Mouse (Mus musculus) liver, adult 2 months (tissue): ENCODE data around the gene Phtf2. TPM values are rescaled to one million over a fixed set of nuclear protein-coding genes. Genes with fewer than 3 reads are reported as not detected.
"Not testable (repeated sequence)": the region's sequence is repeated elsewhere in the genome, so short reads cannot be mapped to it uniquely, and the experiment has no call there.

Source experiments
- DNase-seq: peaks from one replicate; pipeline ENCODE4 v3.0.0-alpha.2; 2011; ENCODE audit warnings: low read depth, low spot score; ENCODE audit errors: extremely low read depth
- H3K27ac ChIP-seq: fragments of 200-500 bp; replicated peaks from 2 replicates; pipeline ENCODE4 v1.5.1; 2012; ENCODE audit warnings: low read depth, mild to moderate bottlenecking, control low read depth, inconsistent platforms, low read length; ENCODE audit not compliant: insufficient read depth
- H3K27me3 ChIP-seq: fragments of 200-500 bp; 2 replicates; pipeline ENCODE4 v1.6.1; 2012; ENCODE audit warnings: mild to moderate bottlenecking, moderate library complexity, low read length, inconsistent platforms; ENCODE audit not compliant: control insufficient read depth, insufficient read depth
- H3K36me3 ChIP-seq: fragments of 200-500 bp; 2 replicates; pipeline ENCODE4 v1.6.1; 2012; ENCODE audit warnings: low read length, inconsistent platforms; ENCODE audit not compliant: control insufficient read depth, insufficient read depth
- H3K4me1 ChIP-seq: fragments of 200-500 bp; 2 replicates; pipeline ENCODE4 v1.6.1; 2011; ENCODE audit warnings: low read length; ENCODE audit not compliant: control insufficient read depth, insufficient read depth
- H3K4me3 ChIP-seq: fragments of 200-500 bp; 2 replicates; pipeline ENCODE4 v1.5.1; 2011; ENCODE audit warnings: low read depth, mild to moderate bottlenecking, control low read depth, low read length, moderate library complexity; ENCODE audit not compliant: insufficient read depth
- H3K79me2 ChIP-seq: fragments of 200-500 bp; 2 replicates; pipeline ENCODE4 v1.6.1; 2012; ENCODE audit warnings: inconsistent platforms, mild to moderate bottlenecking, low read length, moderate library complexity; ENCODE audit not compliant: control insufficient read depth, insufficient read depth
- H3K9ac ChIP-seq: fragments of 200-500 bp; 2 replicates; pipeline ENCODE4 v1.6.1; 2012; ENCODE audit warnings: low read depth, mild to moderate bottlenecking, control low read depth, inconsistent platforms, low read length
- CTCF ChIP-seq: fragments of 200-500 bp; IDR thresholded peaks from 2 replicates; pipeline ENCODE4 v1.5.1; 2011; ENCODE audit warnings: low read depth, low read length, control low read depth
- POLR2A ChIP-seq: fragments of 200-500 bp; IDR thresholded peaks from 2 replicates; pipeline ENCODE4 v1.6.1; 2011; ENCODE audit warnings: low read length, control low read depth; ENCODE audit not compliant: insufficient read depth; ENCODE audit errors: extremely low read depth
- WGBS: fragments of 180-500 bp; shearing (Covaris S2); methylation state at CpG from one replicate; pipeline ENCODE4 v1.1.7; 2018; 5-methylcytosine and 5-hydroxymethylcytosine counted together
- polyA plus RNA-seq: library from polyadenylated mRNA; depleted of rRNA; stranded (reverse); fragments of >200 nt; gene quantifications from 2 replicates; pipeline ENCODE4 v1.2.3, GENCODE M21; 2012
- total RNA-seq: library from RNA; depleted of rRNA; stranded (reverse); fragments of >200 nt; gene quantifications from 2 replicates; pipeline ENCODE4 v1.2.3, GENCODE M21; 2014

Gene Phtf2
- total and polyA plus RNA-seq, 2 experiments: 1.2 to 6.2 TPM

DNA sequence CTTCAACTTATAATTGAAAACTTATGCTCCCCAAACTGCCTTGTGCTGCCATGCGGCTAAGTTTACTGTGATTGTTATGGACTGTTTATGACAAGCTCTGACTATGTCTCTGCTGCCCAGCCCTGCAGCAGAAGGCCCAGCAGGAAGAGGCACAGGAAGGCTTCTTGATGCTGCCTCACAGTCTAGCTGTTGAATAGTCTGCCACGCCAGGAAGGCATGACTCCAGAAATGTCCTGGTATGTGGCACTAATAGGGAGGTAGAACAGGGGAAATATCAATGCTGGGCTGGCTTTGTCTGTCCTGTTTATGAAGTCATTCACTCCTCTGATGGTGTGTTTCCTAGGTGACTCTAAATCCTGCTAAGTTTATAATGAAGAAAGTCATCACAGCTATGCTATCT lies 102.7 kb downstream of the Phtf2 start:
- 86% methylated on average over 2 of the region's 2 CpGs for WGBS

DNA sequence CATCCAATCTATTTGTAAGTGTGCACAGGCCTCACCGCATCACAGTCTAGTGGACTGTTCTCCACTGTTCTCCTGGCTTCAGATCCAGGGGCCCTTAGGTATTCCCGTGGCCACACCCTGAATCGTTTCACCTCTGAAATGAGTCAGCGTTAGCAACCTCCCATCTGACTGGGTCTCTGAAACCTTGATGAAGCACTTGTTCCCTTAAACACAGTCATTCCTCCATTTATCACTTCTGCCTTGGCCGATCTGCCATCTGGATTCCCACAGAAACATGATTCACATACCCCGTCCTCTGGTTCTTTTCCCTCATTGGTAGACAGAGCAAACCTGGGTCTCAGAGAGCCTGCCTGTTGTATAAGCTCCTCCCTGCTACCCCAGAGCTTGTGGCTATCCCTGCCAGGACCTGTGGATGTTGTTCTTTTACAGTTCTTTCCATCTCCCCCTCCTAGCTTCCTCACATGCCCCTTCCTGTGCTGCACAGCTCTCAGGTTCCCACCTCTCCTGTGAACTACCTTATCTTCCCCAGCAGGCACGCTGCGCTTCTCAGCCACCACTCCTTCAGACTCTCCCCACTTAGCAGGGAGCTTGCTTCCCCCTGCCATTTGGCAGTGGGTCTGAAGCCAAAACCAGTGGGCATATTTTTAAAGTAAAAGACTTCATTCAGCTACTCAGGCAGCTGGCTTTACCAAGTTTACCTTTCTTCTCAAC lies 103.5 kb downstream of the Phtf2 start:
- 89% methylated on average over 8 of the region's 8 CpGs for WGBS
- Histone ChIP-seq H3K27ac (no peak overlapping the region), H3K4me1 (no peaks in the 10 kb centered on the region), H3K4me3 (no peak overlapping the region), H3K27me3 (no peaks in the 10 kb centered on the region), H3K36me3 (peaks cover 7% of the 10 kb centered on the region), H3K9ac (no peak overlapping the region), H3K79me2 (no peaks in the 10 kb centered on the region)
- no peak for DNase-seq
- no peak for TF ChIP-seq POLR2A
- no peak for TF ChIP-seq CTCF

More for the DNA sequence above, 102.7 kb downstream of the Phtf2 start:
- H3K4me1 ChIP-seq: peaks cover 2% of the 10 kb centered on the region; the same call in 1 of the 2 replicates
- H3K27ac ChIP-seq: no peak overlapping the region
- H3K27me3 ChIP-seq: no peaks in the 10 kb centered on the region
- H3K9ac ChIP-seq: no peak overlapping the region
- no peak overlapping the region for H3K4me3 ChIP-seq
- H3K36me3 ChIP-seq: peaks cover 7% of the 10 kb centered on the region
- TF ChIP-seq POLR2A (no peak), CTCF (no peak)
- no peak for DNase-seq
- H3K79me2 ChIP-seq: no peaks in the 10 kb centered on the region

DNA sequence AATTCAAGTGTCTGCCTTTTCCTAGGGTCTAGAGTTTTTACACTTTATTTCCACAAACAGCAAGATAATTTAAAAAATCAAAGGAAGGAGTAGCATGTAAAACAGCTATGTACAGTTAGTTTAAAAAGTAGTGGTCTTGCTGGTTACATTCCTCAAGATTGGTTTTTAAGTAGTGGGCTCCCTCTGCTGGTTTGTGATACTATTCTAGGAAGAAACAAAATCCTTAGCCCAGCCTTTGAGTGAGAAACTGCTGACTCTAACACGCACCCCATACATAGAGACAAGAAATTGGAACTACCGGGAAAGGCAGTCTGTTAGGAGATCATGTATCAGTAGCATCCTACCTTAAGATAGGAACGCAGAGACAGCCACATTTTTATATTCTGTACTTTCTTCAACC lies 108.6 kb downstream of the Phtf2 start:
- Histone ChIP-seq H3K4me3 (no peak overlapping the region), H3K36me3 (peaks cover 6% of the 10 kb centered on the region; the same call in 1 of the 2 replicates), H3K79me2 (no peaks in the 10 kb centered on the region), H3K4me1 (no peaks in the 10 kb centered on the region; the same call in 1 of the 2 replicates), H3K27me3 (no peaks in the 10 kb centered on the region), H3K27ac (no peak overlapping the region), H3K9ac (no peak overlapping the region)
- 76% methylated on average over 3 of the region's 3 CpGs for WGBS
- TF ChIP-seq POLR2A: no peak
- no peak for TF ChIP-seq CTCF
- DNase-seq: peak; percentile 34

DNA sequence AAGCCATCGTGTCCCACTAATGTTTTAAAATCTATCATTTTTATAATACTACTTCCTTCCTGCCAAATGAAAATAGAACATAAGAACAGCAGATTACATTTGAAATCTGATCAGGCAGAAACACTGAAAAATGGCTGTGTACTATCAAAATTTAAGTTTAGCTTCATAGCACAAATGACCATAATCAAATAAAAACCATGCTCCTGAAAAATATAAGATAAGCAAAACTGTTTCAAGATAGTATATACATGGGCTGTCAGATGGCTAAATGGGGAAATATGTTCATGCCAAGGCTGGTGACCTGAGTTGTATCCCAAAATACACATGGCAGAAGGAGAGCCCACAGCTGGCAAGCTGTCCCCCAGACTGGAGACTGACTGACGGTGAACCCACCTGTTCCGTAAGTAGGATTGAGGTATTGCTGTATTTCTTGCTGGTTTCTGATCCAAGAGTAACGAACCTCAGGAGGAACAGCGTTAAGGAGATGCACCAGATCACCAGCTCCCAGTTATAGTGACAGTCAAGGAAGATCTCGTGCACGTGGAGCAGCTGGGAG lies 116.5 kb downstream of the Phtf2 start:
- H3K79me2 ChIP-seq: no peaks in the 10 kb centered on the region
- H3K4me3 ChIP-seq: no peak overlapping the region
- DNase-seq: no peak
- peaks cover 3% of the 10 kb centered on the region; the same call in 1 of the 2 replicates for H3K4me1 ChIP-seq
- TF ChIP-seq POLR2A (no peak), CTCF (no peak)
- no peak overlapping the region for H3K27ac ChIP-seq
- H3K27me3 ChIP-seq: no peaks in the 10 kb centered on the region
- H3K36me3 ChIP-seq: no peaks in the 10 kb centered on the region
- no peak overlapping the region for H3K9ac ChIP-seq
- 94% methylated on average over 7 of the region's 7 CpGs for whole genome bisulfite sequencing

DNA sequence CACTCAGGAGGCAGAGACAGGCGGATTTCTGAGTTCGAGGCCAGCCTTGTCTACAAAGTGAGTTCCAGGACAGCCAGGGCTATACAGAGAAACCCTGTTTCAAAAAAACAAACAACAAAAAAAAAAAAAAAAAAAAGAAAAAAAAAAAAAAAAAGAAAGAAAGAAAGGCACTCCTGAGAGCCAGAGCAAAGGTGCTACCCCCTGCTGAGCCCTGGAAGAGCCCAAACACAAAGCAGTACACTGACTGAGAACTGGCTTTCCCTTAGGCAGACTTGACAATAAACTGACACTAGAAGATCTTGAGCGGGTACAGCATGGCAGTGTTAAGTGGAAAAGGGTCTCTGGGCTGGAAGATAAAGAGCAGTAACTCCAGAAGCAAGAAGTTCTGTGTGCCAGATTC lies 119.5 kb downstream of the Phtf2 start:
- WGBS: 86% methylated on average over 3 of the region's 3 CpGs
- H3K4me3 ChIP-seq, DNase-seq, H3K79me2 ChIP-seq, H3K4me1 ChIP-seq, H3K9ac ChIP-seq, H3K36me3 ChIP-seq, H3K27ac ChIP-seq, H3K27me3 ChIP-seq: not testable (repeated sequence)

DNA sequence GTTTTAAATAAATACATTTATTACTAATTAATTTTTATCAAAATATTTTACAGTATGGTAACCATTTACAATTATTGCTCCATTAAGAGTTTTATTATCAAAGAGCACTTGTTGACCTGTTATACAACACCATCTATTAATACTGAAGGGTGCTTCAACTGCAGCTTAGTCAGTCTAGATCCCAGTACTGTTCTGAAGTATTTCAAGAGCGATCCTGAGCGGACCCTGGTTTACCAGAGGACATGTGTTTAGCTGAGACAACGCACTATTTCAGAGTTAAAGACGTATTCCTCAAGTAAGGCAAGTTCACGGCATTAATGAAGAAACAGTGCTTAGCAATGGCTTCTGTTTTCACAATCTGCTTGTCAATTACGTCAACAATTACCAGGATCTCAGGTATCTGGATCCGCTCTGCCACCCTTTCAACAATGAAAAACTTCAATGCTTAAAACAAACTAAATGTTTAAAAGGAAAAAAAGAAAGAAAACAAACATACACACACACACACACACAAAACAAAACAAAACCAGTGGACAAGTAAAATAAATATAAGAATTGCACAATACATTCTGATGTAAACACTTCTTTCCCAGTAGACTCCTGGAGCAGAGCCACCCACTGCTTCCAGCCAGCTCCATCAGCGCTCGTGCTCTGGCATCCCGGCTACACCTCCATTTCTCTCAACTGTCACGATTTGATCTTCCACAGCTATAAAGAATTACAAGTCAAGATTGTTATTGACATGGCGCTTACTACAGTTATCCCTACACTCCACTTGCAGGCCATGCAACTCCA lies 121.4 kb downstream of the Phtf2 start:
- DNase-seq: peak; percentile 75
- WGBS: 37% methylated on average over 12 of the region's 12 CpGs
- no peak overlapping the region for H3K9ac ChIP-seq
- H3K27ac ChIP-seq: no peak overlapping the region
- H3K4me3 ChIP-seq: no peak overlapping the region
- peaks cover 4% of the 10 kb centered on the region; the same call in 1 of the 2 replicates for H3K4me1 ChIP-seq
- no peaks in the 10 kb centered on the region for H3K27me3 ChIP-seq
- no peaks in the 10 kb centered on the region for H3K79me2 ChIP-seq
- TF ChIP-seq POLR2A: no peak
- TF ChIP-seq CTCF: no peak
- peaks cover 2% of the 10 kb centered on the region; the same call in 1 of the 2 replicates for H3K36me3 ChIP-seq
